Mouse (Mus musculus) heart, embryonic 14.5 days (tissue): ENCODE measurements around the gene Plcd1. TPM values are rescaled to one million over a fixed set of nuclear protein-coding genes. Genes with fewer than 3 reads are reported as not detected.

Source experiments
- ATAC-seq: fragments of 200-750 bp; cut with Nextera tagmentation; 2 replicates; pipeline ENCODE4 v1.8.0; 2017; ENCODE audit warnings: low read depth, moderate TSS enrichment; ENCODE audit not compliant: insufficient number of reproducible peaks, insufficient read depth, low FRiP score
- H3K27ac ChIP-seq, 2 experiments: fragments of 200-500 bp in 1 of 2; fragments of 300-500 bp in 1 of 2; sonication (generic) in 1 of 2; replicated peaks in 1 of 2; 2 replicates each; pipeline ENCODE4 v1.5.1; 2012 to 2014; ENCODE audit warnings: low read depth in 2 of 2, low read length in 2 of 2, control low read depth in 1 of 2, mild to moderate bottlenecking in 1 of 2, mixed read lengths in 1 of 2; ENCODE audit not compliant: control insufficient read depth in 1 of 2, insufficient read depth in 1 of 2
- H3K27me3 ChIP-seq: fragments of 300-500 bp; sonication (generic); 2 replicates; pipeline ENCODE4 v1.6.1; 2014; ENCODE audit warnings: mild to moderate bottlenecking, low read length, control low read depth; ENCODE audit not compliant: control insufficient read depth, insufficient read depth
- H3K36me3 ChIP-seq: fragments of 300-500 bp; sonication (generic); 2 replicates; pipeline ENCODE4 v1.6.1; 2014; ENCODE audit warnings: mild to moderate bottlenecking, control low read depth, low read length, mixed read lengths; ENCODE audit not compliant: control insufficient read depth, insufficient read depth
- H3K4me1 ChIP-seq, 2 experiments: fragments of 200-500 bp in 1 of 2; fragments of 300-500 bp in 1 of 2; sonication (generic) in 1 of 2; 2 replicates each; pipeline ENCODE4 v1.6.1; 2012 to 2014; ENCODE audit warnings: low read length in 2 of 2, control low read depth in 1 of 2, mixed read lengths in 1 of 2; ENCODE audit not compliant: control insufficient read depth in 2 of 2, insufficient read depth in 2 of 2
- H3K4me2 ChIP-seq: fragments of 300-500 bp; sonication (generic); 2 replicates; pipeline ENCODE4 v1.6.1; 2014; ENCODE audit warnings: mild to moderate bottlenecking, low read length
- H3K4me3 ChIP-seq, 2 experiments: fragments of 200-500 bp in 1 of 2; fragments of 300-500 bp in 1 of 2; sonication (generic) in 1 of 2; 2 replicates each; pipeline ENCODE4 v1.5.1; 2012 to 2014; ENCODE audit warnings: low read length in 2 of 2, mild to moderate bottlenecking in 2 of 2, control low read depth in 1 of 2, low read depth in 1 of 2, moderate library complexity in 1 of 2; ENCODE audit not compliant: control insufficient read depth in 1 of 2, insufficient read depth in 1 of 2
- H3K9ac ChIP-seq: fragments of 300-500 bp; sonication (generic); 2 replicates; pipeline ENCODE4 v1.6.1; 2014; ENCODE audit warnings: mild to moderate bottlenecking, low read length
- H3K9me3 ChIP-seq: fragments of 300-500 bp; sonication (generic); 2 replicates; pipeline ENCODE4 v1.6.1; 2016; ENCODE audit warnings: low read length, control low read depth; ENCODE audit not compliant: control insufficient read depth
- WGBS: fragments of 180-500 bp; shearing (Covaris S2); extraction: QIAGEN DNeasy Blood & Tissue Kit; methylation state at CpG from one replicate; pipeline ENCODE4 v1.1.7; 2014; 5-methylcytosine and 5-hydroxymethylcytosine counted together
- polyA plus RNA-seq: library from polyadenylated mRNA; unstranded; fragments of >200 nt; fragmentation: Nextera tagmentation; extraction: Ambion mirVana; gene quantifications from 2 replicates; pipeline ENCODE4 v1.2.1, GENCODE M21; 2014

Gene Plcd1
- polyA plus RNA-seq, 1 experiment from 2014 or later, result 18.1 TPM

DNA sequence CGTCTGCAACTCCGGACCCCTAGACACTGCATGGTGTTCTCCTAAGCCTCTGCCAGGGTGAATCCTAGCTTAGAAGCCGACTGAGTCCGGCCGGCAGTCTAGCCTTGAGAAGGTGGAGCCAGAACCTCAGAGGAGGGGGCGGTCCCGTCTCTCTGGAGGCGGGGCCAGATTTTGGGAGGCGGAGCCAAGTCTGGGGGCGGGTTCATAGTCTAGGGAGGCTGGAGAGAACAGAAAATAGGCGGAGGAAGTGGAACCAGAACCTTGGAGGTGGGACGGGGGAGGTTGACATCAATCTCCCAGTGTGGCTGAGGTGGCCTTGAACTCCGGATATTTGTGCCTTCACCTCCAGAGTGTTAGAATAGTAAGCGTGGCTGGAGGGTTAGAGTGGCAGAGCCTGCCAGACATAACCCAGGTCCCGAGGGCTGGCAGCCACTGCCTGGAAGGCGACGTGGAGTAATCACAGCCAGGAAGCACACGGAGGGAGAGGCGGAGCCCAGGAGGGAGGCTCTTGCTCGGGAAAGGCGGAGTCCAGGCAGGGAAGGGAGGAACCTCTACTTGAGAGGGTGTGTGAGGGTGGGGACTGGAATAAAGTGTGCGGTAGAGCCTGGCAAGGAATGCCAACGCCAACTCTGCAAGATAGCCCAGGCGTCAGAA lies 5.0 kb downstream of the Plcd1 start:
- 2% methylated on average over 24 of the region's 24 CpGs for WGBS
- Histone ChIP-seq H3K9me3 (no peaks in the 10 kb centered on the region), H3K27me3 (no peaks in the 10 kb centered on the region), H3K36me3 (peaks cover 10% of the 10 kb centered on the region; the same call in 1 of the 2 replicates), H3K9ac (0 out of 2 replicates have a peak overlapping the region, but pooled peaks have one; percentile 52), H3K4me3 (peak overlapping the region; percentile 42 to 50), H3K27ac (peak overlapping the region; percentile 72 to 85), H3K4me1 (peaks cover 35 to 52% of the 10 kb centered on the region in 2 experiments), H3K4me2 (peak overlapping the region; percentile 70)
- ATAC-seq, result peak; percentile 73

DNA sequence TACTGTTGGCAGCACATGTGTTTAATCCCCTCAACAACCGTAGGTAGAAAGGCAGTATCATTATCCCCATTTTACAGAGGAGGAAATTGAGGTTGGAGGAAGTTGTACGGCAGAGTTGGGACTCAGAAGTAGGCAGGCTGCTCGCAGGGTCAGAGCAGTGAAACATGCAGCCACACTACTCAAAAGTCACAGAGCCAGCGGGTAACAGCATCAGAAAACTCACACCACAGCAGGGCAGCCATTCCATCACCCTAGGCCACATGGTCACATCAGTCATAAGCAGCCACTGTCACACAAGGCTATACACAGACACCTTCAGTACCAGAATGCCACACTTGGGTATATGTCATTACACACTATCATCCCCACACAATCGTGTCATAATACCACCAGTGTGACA lies 6.0 kb downstream of the Plcd1 start:
- H3K9me3 ChIP-seq, result no peaks in the 10 kb centered on the region
- H3K36me3 ChIP-seq, result peaks cover 12% of the 10 kb centered on the region; the same call in 1 of the 2 replicates
- no peak for ATAC-seq
- H3K4me1 ChIP-seq, result peaks cover 38 to 59% of the 10 kb centered on the region in 2 experiments
- 76% methylated on average over 5 of the region's 5 CpGs for WGBS
- H3K4me2 ChIP-seq, result peak overlapping the region; percentile 70
- H3K9ac ChIP-seq, result no peak overlapping the region
- no peaks in the 10 kb centered on the region for H3K27me3 ChIP-seq
- H3K27ac ChIP-seq, result peak overlapping the region in 1 of 2 experiments; percentile 85; a peak in 1 of 4 replicates
- peak overlapping the region in 1 of 2 experiments; percentile 42; a peak in 1 of 4 replicates for H3K4me3 ChIP-seq

GRCm38 (mm10) chr9:119086451-119086850 lies 6.9 kb downstream of the Plcd1 start:
- ATAC-seq, result 0 out of 2 replicates have a peak, but pooled peaks have one; percentile 13
- peaks cover 32 to 53% of the 10 kb centered on the region in 2 experiments for H3K4me1 ChIP-seq
- 14% methylated on average over 1 of the region's 1 CpGs for WGBS
- peaks cover 12% of the 10 kb centered on the region for H3K36me3 ChIP-seq
- no peaks in the 10 kb centered on the region for H3K9me3 ChIP-seq
- H3K27ac ChIP-seq, result 0 out of 4 replicates have a peak overlapping the region, but pooled peaks of 1 of the 2 experiments have one; percentile 85
- no peak overlapping the region for H3K4me2 ChIP-seq
- H3K9ac ChIP-seq, result no peak overlapping the region
- H3K4me3 ChIP-seq, result no peak overlapping the region
- no peaks in the 10 kb centered on the region for H3K27me3 ChIP-seq

DNA sequence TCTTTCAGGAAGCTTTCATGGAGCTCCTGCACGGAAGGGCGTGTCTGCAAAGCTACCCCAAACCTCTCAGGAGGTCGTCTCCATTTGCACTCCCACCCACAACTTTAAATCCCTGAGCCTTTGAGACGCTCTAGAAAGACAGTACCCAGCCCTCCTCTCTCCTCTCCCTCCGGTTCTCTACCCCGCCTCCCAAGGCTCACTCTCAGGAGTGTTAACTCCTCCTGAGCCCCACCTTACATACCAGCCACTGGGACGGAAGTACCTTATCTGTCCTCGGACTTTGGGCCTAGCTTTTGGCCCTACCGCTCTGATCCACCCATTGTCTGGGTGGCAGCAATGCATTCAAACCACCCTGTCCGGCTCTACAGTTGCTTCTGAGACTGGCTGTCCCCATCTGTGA lies 9.3 kb downstream of the Plcd1 start:
- Histone ChIP-seq H3K36me3 (peaks cover 34% of the 10 kb centered on the region), H3K9ac (no peak overlapping the region), H3K27ac (no peak overlapping the region), H3K27me3 (no peaks in the 10 kb centered on the region), H3K4me3 (no peak overlapping the region), H3K4me2 (no peak overlapping the region), H3K9me3 (no peaks in the 10 kb centered on the region), H3K4me1 (peaks cover 31 to 53% of the 10 kb centered on the region in 2 experiments)
- ATAC-seq, result no peak
- 68% methylated on average over 10 of the region's 10 CpGs for WGBS

DNA sequence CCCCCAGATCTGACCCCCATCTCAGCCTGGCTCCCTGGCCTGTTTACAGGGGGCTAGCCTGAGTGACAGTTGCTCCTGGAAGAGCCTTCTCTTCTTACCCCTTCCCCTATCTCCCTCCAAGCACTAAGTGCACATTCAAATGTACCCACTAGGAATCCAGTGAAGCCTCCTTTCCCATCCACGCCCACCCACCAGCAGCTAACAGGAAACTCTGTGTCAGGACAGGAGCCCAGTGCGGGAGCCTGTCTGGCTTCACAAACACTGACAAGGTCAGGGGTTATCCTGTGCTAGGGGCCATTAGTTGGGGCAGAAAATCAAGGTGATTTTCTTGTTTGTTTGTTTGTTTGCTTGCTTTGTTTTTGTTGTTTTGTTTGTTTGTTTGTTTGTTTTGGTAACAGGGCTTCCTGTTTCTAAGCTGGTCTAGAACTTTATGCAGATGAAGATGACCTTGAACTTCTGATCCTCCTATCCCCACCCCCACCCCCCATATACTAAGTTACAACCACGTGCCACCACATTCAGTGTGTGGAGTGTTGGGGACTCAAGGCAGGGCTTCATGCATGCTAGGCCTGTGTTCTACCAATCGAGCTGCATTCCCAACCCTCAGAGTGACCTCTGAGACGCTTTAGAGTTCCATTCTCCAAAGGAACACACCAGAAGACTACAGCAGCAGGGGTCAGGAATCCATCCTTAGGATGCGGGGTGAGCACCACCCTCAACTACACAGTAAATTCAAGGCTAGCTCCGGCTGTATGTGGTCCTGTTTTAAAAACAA lies 10.5 kb downstream of the Plcd1 start:
- Histone ChIP-seq H3K9ac (no peak overlapping the region), H3K9me3 (no peaks in the 10 kb centered on the region), H3K4me2 (no peak overlapping the region), H3K27me3 (no peaks in the 10 kb centered on the region), H3K4me3 (no peak overlapping the region), H3K27ac (peak overlapping the region; percentile 51 to 62), H3K4me1 (peaks cover 29 to 45% of the 10 kb centered on the region in 2 experiments), H3K36me3 (peaks cover 45% of the 10 kb centered on the region)
- 67% methylated on average over 7 of the region's 7 CpGs for WGBS
- no peak for ATAC-seq

GRCm38 (mm10) chr9:119082039-119082438 lies 11.3 kb downstream of the Plcd1 start:
- H3K27me3 ChIP-seq, result no peaks in the 10 kb centered on the region
- H3K9me3 ChIP-seq, result no peaks in the 10 kb centered on the region
- H3K4me2 ChIP-seq, result no peak overlapping the region
- H3K36me3 ChIP-seq, result peaks cover 50% of the 10 kb centered on the region
- whole genome bisulfite sequencing, result 37% methylated on average over 8 of the region's 8 CpGs
- no peak overlapping the region for H3K4me3 ChIP-seq
- no peak for ATAC-seq
- H3K27ac ChIP-seq, result peak overlapping the region; percentile 51 to 62; a peak in 3 of 4 replicates
- peaks cover 29 to 39% of the 10 kb centered on the region in 2 experiments for H3K4me1 ChIP-seq
- H3K9ac ChIP-seq, result no peak overlapping the region

DNA sequence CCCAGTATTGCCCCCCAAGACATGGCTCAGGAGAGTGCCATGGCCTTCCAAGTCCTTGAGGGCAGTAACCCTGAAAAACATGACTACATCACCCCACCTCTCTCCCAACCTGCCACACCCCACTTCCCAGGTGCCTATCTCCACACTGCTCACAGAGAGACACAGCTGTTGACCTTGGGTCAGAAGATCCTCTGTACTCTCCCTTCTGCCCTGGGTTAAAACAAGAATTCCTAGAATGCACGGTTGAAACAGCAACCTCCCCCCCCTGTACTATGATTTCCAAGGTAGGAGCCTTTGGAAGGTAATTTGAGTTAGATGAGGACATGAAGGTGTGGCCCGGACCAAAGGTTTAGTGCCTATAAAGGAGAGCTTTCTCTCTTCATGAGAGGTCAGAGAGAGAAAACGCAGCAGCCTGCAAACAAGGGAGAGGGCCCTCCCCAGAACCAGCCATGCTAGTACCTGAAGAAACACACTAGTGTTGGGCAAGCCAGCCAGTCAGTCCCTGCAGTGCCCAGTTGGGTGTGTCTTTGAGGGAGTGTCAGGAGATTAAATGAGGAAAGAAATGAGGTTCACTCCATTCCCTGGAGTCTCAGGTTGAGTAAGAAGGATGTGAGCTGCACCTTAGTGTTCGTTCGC lies 13.1 kb downstream of the Plcd1 start:
- ATAC-seq, result no peak
- H3K4me2 ChIP-seq, result no peak overlapping the region
- 76% methylated on average over 5 of the region's 5 CpGs for WGBS
- H3K9me3 ChIP-seq, result no peaks in the 10 kb centered on the region
- no peak overlapping the region for H3K27ac ChIP-seq
- H3K4me1 ChIP-seq, result peaks cover 14 to 26% of the 10 kb centered on the region in 2 experiments
- peaks cover 60% of the 10 kb centered on the region for H3K36me3 ChIP-seq
- no peak overlapping the region for H3K4me3 ChIP-seq
- no peak overlapping the region for H3K9ac ChIP-seq
- H3K27me3 ChIP-seq, result no peaks in the 10 kb centered on the region
